Mouse (Mus musculus) C2C12 (cell line): ENCODE measurements around the gene Chst11. TPM values are rescaled to one million over a fixed set of nuclear protein-coding genes. Genes with fewer than 3 reads are reported as not detected.

ENCODE experiments used
- H3K27me3 ChIP-seq: one replicate; pipeline ENCODE4 v1.6.1; 2011; ENCODE audit not compliant: control insufficient read depth, insufficient read depth, insufficient read length
- H3K36me3 ChIP-seq: one replicate; pipeline ENCODE4 v1.6.1; 2011; ENCODE audit not compliant: control insufficient read depth, insufficient read depth
- H3K4me3 ChIP-seq: one replicate; pipeline ENCODE4 v1.5.1; 2011; ENCODE audit warnings: mild to moderate bottlenecking, control low read depth; ENCODE audit not compliant: poor library complexity, insufficient read depth, severe bottlenecking
- H3K79me2 ChIP-seq: one replicate; pipeline ENCODE4 v1.6.1; 2011; ENCODE audit not compliant: control insufficient read depth, insufficient read depth
- H3K79me3 ChIP-seq: one replicate; pipeline ENCODE4 v1.6.1; 2011; ENCODE audit warnings: low read depth, control low read depth
- H3ac ChIP-seq: one replicate; pipeline ENCODE3; 2011; ENCODE audit warnings: low read depth; ENCODE audit not compliant: control insufficient read depth, insufficient read length
- CEBPB ChIP-seq: IDR thresholded peaks from one replicate; pipeline ENCODE4 v1.6.1; 2011; ENCODE audit warnings: low read depth, mild to moderate bottlenecking, control low read depth, moderate library complexity
- CTCF ChIP-seq: IDR thresholded peaks from one replicate; pipeline ENCODE4 v1.5.1; 2011; ENCODE audit not compliant: control insufficient read depth, insufficient read depth, insufficient read length
- FOSL1 ChIP-seq: IDR thresholded peaks from one replicate; pipeline ENCODE4 v1.8.0; 2011; ENCODE audit warnings: mild to moderate bottlenecking, low read length; ENCODE audit not compliant: poor library complexity, insufficient read depth, severe bottlenecking
- MAX ChIP-seq: IDR thresholded peaks from one replicate; pipeline ENCODE4 v1.6.1; 2011; ENCODE audit warnings: mild to moderate bottlenecking, control low read depth
- MYOD1 ChIP-seq: IDR thresholded peaks from one replicate; pipeline ENCODE4 v1.6.1; 2011; ENCODE audit warnings: low read depth; ENCODE audit not compliant: control insufficient read depth, insufficient read length
- MYOG ChIP-seq: IDR thresholded peaks from one replicate; pipeline ENCODE4 v1.6.1; 2011; ENCODE audit not compliant: control insufficient read depth, insufficient read length; ENCODE audit errors: extremely low read depth
- USF1 ChIP-seq: IDR thresholded peaks from one replicate; pipeline ENCODE4 v1.6.1; 2011; ENCODE audit warnings: low read depth, mild to moderate bottlenecking, control low read depth, moderate library complexity
- polyA plus RNA-seq: library from polyadenylated mRNA; unstranded; fragments of >200 nt; fragmentation: generic; extraction: Trizol; gene quantifications from one replicate; pipeline ENCODE4 v1.2.1, GENCODE M21; 2012; ENCODE audit warnings: missing spikeins

Gene Chst11
- polyA plus RNA-seq, 1 experiment, result 15.9 TPM

DNA sequence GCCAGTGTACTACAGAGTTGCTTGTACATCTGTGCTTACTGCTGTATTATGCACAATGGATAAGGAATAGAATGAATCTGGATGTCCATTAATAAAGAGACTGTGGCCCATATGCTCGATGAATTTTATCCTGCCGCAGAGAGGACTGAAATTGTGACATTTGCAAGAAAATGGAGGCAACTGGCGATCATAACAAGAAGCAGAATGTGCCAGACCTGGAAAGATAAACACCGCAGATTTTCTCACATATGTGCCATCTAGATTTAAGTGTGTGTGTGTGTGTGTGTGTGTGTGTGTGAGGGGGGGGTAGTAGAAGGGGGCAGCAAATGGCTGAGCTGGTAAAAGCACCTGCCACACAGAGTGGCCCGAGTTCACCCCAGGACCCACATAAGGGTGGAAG lies 79.5 kb downstream of the Chst11 start:
- no peak for TF ChIP-seq CTCF
- TF ChIP-seq MYOG, result no peak
- no peak for TF ChIP-seq MYOD1
- TF ChIP-seq FOSL1, result no peak
- no peak for TF ChIP-seq USF1
- TF ChIP-seq CEBPB, result no peak
- TF ChIP-seq MAX, result no peak
- peaks cover 6% of the 10 kb centered on the region for H3K36me3 ChIP-seq

DNA sequence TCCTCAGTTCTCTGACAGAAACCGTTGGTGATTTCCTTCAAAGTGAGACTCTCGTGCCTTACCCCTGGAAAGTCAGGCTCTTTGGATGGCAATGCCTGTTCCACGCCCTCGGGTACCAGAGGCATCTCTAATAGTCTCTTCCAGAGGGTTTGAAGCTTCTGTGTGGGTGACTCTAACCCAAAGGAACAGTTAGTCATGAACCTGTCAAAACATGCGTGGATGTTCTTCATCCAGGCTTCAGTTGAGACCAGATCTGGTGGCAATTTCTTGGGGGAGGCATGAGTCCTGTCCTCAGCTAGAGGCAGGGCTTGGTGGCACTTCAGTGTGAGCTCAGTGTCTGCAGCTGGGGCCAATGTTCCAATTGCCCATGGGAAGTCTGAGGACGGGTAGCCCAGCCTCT lies 80.9 kb downstream of the Chst11 start:
- TF ChIP-seq MYOD1, result no peak
- TF ChIP-seq CTCF, result no peak
- no peak for TF ChIP-seq MYOG
- TF ChIP-seq FOSL1, result no peak
- TF ChIP-seq CEBPB, result no peak
- no peak for TF ChIP-seq USF1
- no peak for TF ChIP-seq MAX
- H3K36me3 ChIP-seq, result peaks cover 5% of the 10 kb centered on the region
- peaks cover 2% of the 10 kb centered on the region for H3K79me3 ChIP-seq
- no peak overlapping the region for H3K4me3 ChIP-seq
- H3K79me2 ChIP-seq, result peaks cover 28% of the 10 kb centered on the region
- H3K27me3 ChIP-seq, result no peaks in the 10 kb centered on the region
- no peak overlapping the region for H3ac ChIP-seq

More for the DNA sequence above, 79.5 kb downstream of the Chst11 start:
- no peaks in the 10 kb centered on the region for H3K27me3 ChIP-seq
- peaks cover 18% of the 10 kb centered on the region for H3K79me2 ChIP-seq
- no peak overlapping the region for H3ac ChIP-seq
- H3K79me3 ChIP-seq, result peaks cover 2% of the 10 kb centered on the region
- no peak overlapping the region for H3K4me3 ChIP-seq

DNA sequence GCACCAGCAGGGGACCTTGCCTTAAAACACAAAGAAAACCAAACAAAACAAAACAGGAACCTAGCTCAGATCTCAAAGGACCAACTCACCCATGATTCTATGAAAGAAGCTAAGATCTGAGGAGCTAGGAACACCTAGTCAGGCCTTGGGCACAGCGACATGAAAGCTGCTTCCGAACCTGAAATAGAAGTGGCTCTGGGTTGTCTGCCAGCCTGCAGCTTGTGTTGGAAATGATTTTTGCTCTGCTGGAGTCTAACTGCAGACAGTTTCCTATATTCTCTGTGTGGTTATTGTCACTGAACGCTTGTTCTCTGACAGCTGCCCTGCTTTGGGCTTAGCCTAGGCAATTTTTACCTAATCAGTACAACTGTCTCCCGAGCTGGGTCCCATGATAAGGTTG lies 82.0 kb downstream of the Chst11 start:
- H3K79me2 ChIP-seq, result peaks cover 39% of the 10 kb centered on the region
- H3ac ChIP-seq, result no peak overlapping the region
- TF ChIP-seq MYOG, result no peak
- no peak for TF ChIP-seq FOSL1
- no peak for TF ChIP-seq MAX
- no peak for TF ChIP-seq MYOD1
- no peak for TF ChIP-seq CTCF
- TF ChIP-seq CEBPB, result no peak
- TF ChIP-seq USF1, result no peak
- H3K36me3 ChIP-seq, result no peaks in the 10 kb centered on the region
- no peak overlapping the region for H3K4me3 ChIP-seq
- no peaks in the 10 kb centered on the region for H3K79me3 ChIP-seq
- H3K27me3 ChIP-seq, result no peaks in the 10 kb centered on the region

DNA sequence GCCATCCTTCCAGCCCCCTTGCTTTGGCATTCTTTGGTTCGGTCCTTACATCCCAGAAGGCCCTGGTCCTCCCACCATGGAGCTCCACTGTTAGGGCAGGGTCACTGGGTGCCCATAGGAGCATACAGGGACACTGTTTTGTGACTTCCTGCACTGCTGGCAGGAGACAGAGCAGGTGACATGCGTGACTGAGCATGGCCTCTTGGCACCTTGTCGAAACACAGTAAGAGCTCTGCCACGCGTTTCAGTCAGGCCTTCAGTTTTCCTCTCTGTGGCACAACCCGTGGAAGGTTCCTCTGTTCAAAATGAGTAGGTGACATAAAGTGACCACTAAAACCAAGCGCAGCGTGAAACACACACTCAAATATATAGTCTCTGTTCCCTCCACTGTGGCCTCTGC lies 83.2 kb downstream of the Chst11 start:
- H3K27me3 ChIP-seq, result no peaks in the 10 kb centered on the region
- TF ChIP-seq USF1, result no peak
- TF ChIP-seq MAX, result no peak
- no peak for TF ChIP-seq MYOG
- no peak for TF ChIP-seq CTCF
- no peak for TF ChIP-seq CEBPB
- TF ChIP-seq MYOD1, result no peak
- no peak for TF ChIP-seq FOSL1
- H3K79me3 ChIP-seq, result peaks cover 3% of the 10 kb centered on the region
- H3K36me3 ChIP-seq, result no peaks in the 10 kb centered on the region
- no peak overlapping the region for H3K4me3 ChIP-seq
- H3K79me2 ChIP-seq, result peaks cover 49% of the 10 kb centered on the region
- no peak overlapping the region for H3ac ChIP-seq

DNA sequence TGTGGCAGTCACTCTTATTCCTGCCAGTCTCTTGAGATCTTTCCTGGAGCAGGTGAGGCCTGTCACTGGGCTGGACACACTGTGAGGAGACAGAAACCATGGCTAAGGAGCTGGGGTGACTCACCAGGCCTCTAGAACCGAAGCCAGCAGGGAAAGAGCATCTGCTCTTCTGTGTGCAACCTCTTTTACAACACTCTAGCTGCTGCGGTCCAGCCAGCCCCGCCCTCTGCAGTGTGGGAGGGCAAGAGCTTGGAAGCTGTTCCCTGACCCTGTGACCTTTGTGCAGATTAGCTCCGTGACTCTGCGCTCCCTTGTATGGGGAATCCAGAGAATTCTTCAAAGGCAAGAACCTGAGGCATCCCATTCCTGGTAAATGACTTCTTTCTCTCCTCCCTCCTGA lies 84.5 kb downstream of the Chst11 start:
- no peak overlapping the region for H3K4me3 ChIP-seq
- no peak overlapping the region for H3ac ChIP-seq
- H3K27me3 ChIP-seq, result no peaks in the 10 kb centered on the region
- H3K79me2 ChIP-seq, result peaks cover 58% of the 10 kb centered on the region
- no peaks in the 10 kb centered on the region for H3K36me3 ChIP-seq
- peaks cover 3% of the 10 kb centered on the region for H3K79me3 ChIP-seq
- TF ChIP-seq MYOG, result no peak
- no peak for TF ChIP-seq CTCF
- TF ChIP-seq USF1, result no peak
- TF ChIP-seq FOSL1, result no peak
- peak; percentile 27 for TF ChIP-seq CEBPB
- peak; percentile 51 for TF ChIP-seq MYOD1
- no peak for TF ChIP-seq MAX

DNA sequence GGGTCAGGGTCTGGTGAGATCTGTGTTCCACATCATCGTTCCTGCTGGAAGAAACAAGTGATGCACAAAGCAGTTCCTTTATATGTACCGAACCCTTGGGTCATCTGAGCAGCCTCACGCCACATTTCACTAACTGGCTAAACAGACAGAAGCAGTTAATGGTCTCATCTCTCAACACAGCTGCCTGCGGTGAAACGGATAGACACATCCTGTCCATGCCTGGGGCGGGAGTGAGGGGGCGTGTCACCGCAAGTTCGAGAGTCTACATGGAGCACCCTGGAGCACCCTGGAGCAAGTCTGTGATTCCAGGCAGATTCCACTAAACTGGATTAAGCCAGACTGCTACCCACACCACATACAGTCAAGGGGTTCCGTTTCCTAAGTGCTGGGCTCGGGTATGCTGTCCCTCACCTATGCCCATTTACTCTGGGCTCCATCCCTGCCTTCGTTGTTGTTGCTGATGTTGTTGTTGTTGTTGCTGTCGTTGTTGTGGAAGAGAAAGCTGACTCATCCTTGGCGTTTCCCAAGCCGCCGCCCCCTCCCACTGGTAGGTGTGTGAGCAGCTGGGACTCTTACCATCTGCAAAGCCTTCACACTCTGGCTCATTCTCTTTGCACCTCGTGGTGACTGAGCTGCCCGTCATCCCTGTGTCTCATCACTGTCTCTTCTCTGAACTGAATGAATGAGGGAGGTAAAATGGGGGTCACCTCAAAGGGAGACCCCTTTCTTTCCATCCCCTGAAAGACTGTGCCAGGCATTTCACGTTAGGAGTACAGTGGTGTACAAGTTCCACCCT lies 86.7 kb downstream of the Chst11 start:
- TF ChIP-seq MYOD1 (no peak), USF1 (no peak), MAX (no peak), FOSL1 (no peak), CTCF (no peak), MYOG (no peak)

More for the DNA sequence above, 86.7 kb downstream of the Chst11 start:
- peaks cover 58% of the 10 kb centered on the region for H3K79me2 ChIP-seq
- H3K27me3 ChIP-seq, result no peaks in the 10 kb centered on the region
- no peak overlapping the region for H3K4me3 ChIP-seq
- H3K79me3 ChIP-seq, result peaks cover 3% of the 10 kb centered on the region
- H3K36me3 ChIP-seq, result no peaks in the 10 kb centered on the region
- no peak overlapping the region for H3ac ChIP-seq
